Mouse (Mus musculus) olfactory bulb, adult 2 months (tissue): Measurements from ENCODE around the gene Lin9.

ENCODE experiments used
- CTCF ChIP-seq: fragments of 200-500 bp; IDR thresholded peaks from 2 replicates; pipeline ENCODE4 v1.5.1; 2012; ENCODE audit warnings: low read depth, mild to moderate bottlenecking, low read length, moderate library complexity; ENCODE audit not compliant: insufficient read depth
- POLR2A ChIP-seq: fragments of 200-500 bp; IDR thresholded peaks from 2 replicates; pipeline ENCODE4 v1.6.1; 2012; ENCODE audit warnings: mild to moderate bottlenecking, low read depth, low read length, moderate library complexity; ENCODE audit not compliant: insufficient read depth

DNA sequence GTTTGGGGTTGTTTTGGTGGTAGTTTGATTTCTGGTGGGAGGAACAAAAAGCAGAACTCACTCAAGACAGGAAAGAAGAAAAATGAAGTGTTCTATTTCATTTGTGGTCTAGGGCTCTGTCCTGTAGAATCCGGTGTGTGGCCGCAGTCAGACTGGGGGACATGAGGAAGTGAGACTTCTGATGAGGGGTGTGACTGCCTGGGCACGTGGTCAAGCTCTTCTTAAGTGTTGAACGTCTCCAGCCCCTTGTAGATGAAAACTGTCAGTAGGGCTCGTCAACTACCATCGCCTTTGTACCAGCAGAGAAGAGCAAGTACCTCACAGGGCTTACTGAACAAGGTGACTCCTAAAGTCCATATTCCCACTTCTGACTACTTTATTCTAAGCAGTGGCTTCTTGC, 39.1 kb upstream of the Lin9 start:
- no peak for TF ChIP-seq CTCF
- no peak for TF ChIP-seq POLR2A
